Mouse (Mus musculus): ENCODE measurements around the gene Olfr464. TPM values are rescaled to one million over a fixed set of nuclear protein-coding genes. Genes with fewer than 3 reads are reported as not detected.

Olfr464 gene
- total RNA-seq (2023), result not detected

GRCm38 (mm10) chr11:87920966-87921365 lies at the start of gene Olfr464:
TSS of gene Olfr464 (minus strand) at chr11:87920967.

GRCm38 (mm10) chr11:87897287-87897686 lies 23.5 kb downstream of the Olfr464 start, which contains the start of gene Olfr463:
TSS of gene Olfr463 (minus strand) at chr11:87897387.

DNA sequence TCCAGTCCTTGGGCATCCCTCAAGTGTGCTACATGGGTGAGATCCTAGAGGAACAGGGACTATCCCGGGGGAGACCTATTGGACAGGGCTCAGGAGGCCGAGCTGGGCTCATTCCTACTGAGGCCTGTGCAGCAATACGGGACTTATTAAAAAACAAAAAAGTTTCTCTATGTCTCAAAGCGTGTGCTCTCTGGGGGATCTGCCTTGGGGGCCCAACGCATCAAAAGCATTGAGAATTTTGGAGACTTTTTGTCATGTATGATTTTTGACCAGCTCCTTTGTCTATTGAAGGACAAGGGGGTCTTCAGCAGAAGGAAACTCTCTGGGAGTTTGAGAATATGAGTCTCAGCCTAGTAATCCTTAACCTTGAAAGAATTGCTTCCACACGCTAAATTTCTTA lies 28.6 kb downstream of the Olfr464 start, which contains the start of gene Olfr462:
TSS of gene Olfr462 (minus strand) at position 101 of the 400 bp plus-strand sequence.

GRCm38 (mm10) chr11:87875436-87875835 lies 45.3 kb downstream of the Olfr464 start, which contains the start of gene Epx:
TSS of gene Epx (minus strand) at chr11:87875536.

Other genes with a start within 250 kb of the Olfr464 start
- 160 TPM for gene Supt4a, start 183.4 kb downstream of the Olfr464 start, total RNA-seq (2023)
- 5.2 TPM for gene Tspoap1, start 160.4 kb downstream of the Olfr464 start, total RNA-seq (2023)
- 1.1 TPM for gene Mpo, start 127.4 kb downstream of the Olfr464 start, total RNA-seq (2023)
- gene Lpo, start 92.7 kb downstream of the Olfr464 start, total RNA-seq (2023), result not detected
- 12.7 TPM for gene Mks1, start 67.8 kb downstream of the Olfr464 start, total RNA-seq (2023)
- not detected for gene Epx, start 45.4 kb downstream of the Olfr464 start, total RNA-seq (2023)
- gene Olfr462, start 28.7 kb downstream of the Olfr464 start, total RNA-seq (2023), result not detected
- gene Olfr463, start 23.6 kb downstream of the Olfr464 start, total RNA-seq (2023), result not detected
- gene Dynll2, start 66.6 kb upstream of the Olfr464 start, total RNA-seq (2023), result 25.2 TPM
- gene Srsf1, start 126.4 kb upstream of the Olfr464 start, total RNA-seq (2023), result 328 TPM
- 50.8 TPM for gene Vezf1, start 147.3 kb upstream of the Olfr464 start, total RNA-seq (2023)
- 7.2 TPM for gene Cuedc1, start 177.1 kb upstream of the Olfr464 start, total RNA-seq (2023)

Measured in CD4-positive naive resting alpha-beta T cell, adult 57 days (primary cell).